Mouse (Mus musculus) ES-E14 (cell line): ENCODE measurements around the gene Olfr523. TPM values are rescaled to one million over a fixed set of nuclear protein-coding genes. Genes with fewer than 3 reads are reported as not detected.

Experiments used
- DNase-seq: peaks from one replicate; pipeline ENCODE4 v3.0.0-alpha.2; 2013; ENCODE audit warnings: low read depth, low spot score
- H3K27ac ChIP-seq: 2 replicates; pipeline ENCODE4 v1.5.1; 2012; ENCODE audit warnings: low read depth, mild to moderate bottlenecking, low read length, moderate library complexity, mixed read lengths; ENCODE audit not compliant: poor library complexity, insufficient read depth, severe bottlenecking
- H3K36me3 ChIP-seq: 2 replicates; pipeline ENCODE4 v1.6.1; 2012; ENCODE audit warnings: mild to moderate bottlenecking, low read length, moderate library complexity, mixed read lengths; ENCODE audit not compliant: control insufficient read depth, poor library complexity, insufficient read depth, severe bottlenecking
- H3K4me1 ChIP-seq, 2 experiments: fragments of 150-350 bp in 1 of 2; sonication (generic) in 1 of 2; 2 replicates each; pipeline ENCODE4 v1.6.1; 2012; ENCODE audit warnings: low read length in 2 of 2, mild to moderate bottlenecking in 1 of 2, mixed read lengths in 1 of 2; ENCODE audit not compliant: control insufficient read depth in 2 of 2, insufficient read depth in 2 of 2, poor library complexity in 1 of 2
- H3K4me3 ChIP-seq, 2 experiments: fragments of 150-350 bp in 1 of 2; sonication (generic) in 1 of 2; 2 replicates each; pipeline ENCODE4 v1.5.1; 2012; ENCODE audit warnings: low read length in 2 of 2, low read depth in 1 of 2, mild to moderate bottlenecking in 1 of 2, mixed read lengths in 1 of 2; ENCODE audit not compliant: insufficient read depth in 1 of 2, poor library complexity in 1 of 2, severe bottlenecking in 1 of 2
- H3K9ac ChIP-seq: 2 replicates; pipeline ENCODE4 v1.6.1; 2012; ENCODE audit warnings: low read depth, mild to moderate bottlenecking, low read length, mixed read lengths; ENCODE audit not compliant: poor library complexity, insufficient read depth, severe bottlenecking
- H3K9me3 ChIP-seq: fragments of 150-350 bp; sonication (generic); 2 replicates; pipeline ENCODE4 v1.6.1; 2012; ENCODE audit warnings: low read depth, mild to moderate bottlenecking, low read length; ENCODE audit not compliant: control insufficient read depth, insufficient read depth
- CHD2 ChIP-seq: IDR thresholded peaks from 2 replicates; pipeline ENCODE4 v1.6.1; 2014; ENCODE audit warnings: mild to moderate bottlenecking, low read depth, low read length, inconsistent platforms
- HCFC1 ChIP-seq: IDR thresholded peaks from 2 replicates; pipeline ENCODE4 v1.6.1; 2012; ENCODE audit warnings: low read length, inconsistent platforms, borderline replicate concordance; ENCODE audit not compliant: insufficient read depth
- MAFK ChIP-seq: IDR thresholded peaks from 2 replicates; pipeline ENCODE4 v1.6.1; 2014; ENCODE audit warnings: mild to moderate bottlenecking, low read depth, low read length, inconsistent platforms; ENCODE audit not compliant: insufficient read depth
- ZC3H11A ChIP-seq: IDR thresholded peaks from 2 replicates; pipeline ENCODE4 v1.6.1; 2012; ENCODE audit warnings: low read depth, mild to moderate bottlenecking, inconsistent platforms, low read length, borderline replicate concordance
- ZNF384 ChIP-seq: IDR thresholded peaks from 2 replicates; pipeline ENCODE4 v1.6.1; 2012; ENCODE audit warnings: low read depth, low read length, inconsistent platforms
- in situ Hi-C, 2 experiments: fragments of 600-800 bp; cut with MboI; formaldehyde crosslinking; loops; one replicate each; pipeline ENCODE4 v1.15.1; 2025; ENCODE audit warnings: low sequenced_read_pairs in 2 of 2, inconsistent platforms in 1 of 2; ENCODE audit not compliant: unreplicated experiment in 2 of 2
- total RNA-seq: library from RNA; depleted of rRNA; stranded (reverse); fragments of 300-350 nt; gene quantifications from 2 replicates; pipeline ENCODE4 v1.2.3, GENCODE M21; 2012

Olfr523 gene
- total RNA-seq, 1 experiment = not detected

- TF ChIP-seq MAFK = no peak
- no peak for TF ChIP-seq HCFC1
- TF ChIP-seq CHD2 = no peak
- no peak for TF ChIP-seq ZC3H11A
- TF ChIP-seq ZNF384 = no peak
- H3K27ac ChIP-seq = no peak overlapping the region
- H3K36me3 ChIP-seq = no peaks in the 10 kb centered on the region
- in situ Hi-C loops = no loop called here
- H3K9me3 ChIP-seq = no peaks in the 10 kb centered on the region
- no peak overlapping the region for H3K4me3 ChIP-seq
- no peak for DNase-seq
- no peaks in the 10 kb centered on the region for H3K4me1 ChIP-seq
- H3K9ac ChIP-seq = no peak overlapping the region
These were observed 7.7 kb downstream of the Olfr523 start for GRCm38 (mm10) chr7:140180692-140181091.

GRCm38 (mm10) chr7:140184206-140184605 lies 11.2 kb downstream of the Olfr523 start:
- no peak overlapping the region for H3K9ac ChIP-seq
- H3K4me3 ChIP-seq = no peak overlapping the region
- DNase-seq = no peak
- no peak overlapping the region for H3K27ac ChIP-seq
- H3K36me3 ChIP-seq = no peaks in the 10 kb centered on the region
- no peaks in the 10 kb centered on the region for H3K9me3 ChIP-seq
- TF ChIP-seq ZNF384 (no peak), HCFC1 (no peak), ZC3H11A (no peak), MAFK (no peak), CHD2 (no peak)
- no peaks in the 10 kb centered on the region for H3K4me1 ChIP-seq
- in situ Hi-C loops = no loop called here

GRCm38 (mm10) chr7:140186646-140187620 lies 13.9 kb downstream of the Olfr523 start:
- Histone ChIP-seq H3K36me3 (no peaks in the 10 kb centered on the region), H3K4me3 (no peak overlapping the region), H3K9me3 (no peaks in the 10 kb centered on the region), H3K27ac (no peak overlapping the region), H3K4me1 (no peaks in the 10 kb centered on the region), H3K9ac (no peak overlapping the region)
- TF ChIP-seq HCFC1 (no peak), ZC3H11A (peak; percentile 84)
- in situ Hi-C loops = no loop called here
- DNase-seq = peak; percentile 16

DNA sequence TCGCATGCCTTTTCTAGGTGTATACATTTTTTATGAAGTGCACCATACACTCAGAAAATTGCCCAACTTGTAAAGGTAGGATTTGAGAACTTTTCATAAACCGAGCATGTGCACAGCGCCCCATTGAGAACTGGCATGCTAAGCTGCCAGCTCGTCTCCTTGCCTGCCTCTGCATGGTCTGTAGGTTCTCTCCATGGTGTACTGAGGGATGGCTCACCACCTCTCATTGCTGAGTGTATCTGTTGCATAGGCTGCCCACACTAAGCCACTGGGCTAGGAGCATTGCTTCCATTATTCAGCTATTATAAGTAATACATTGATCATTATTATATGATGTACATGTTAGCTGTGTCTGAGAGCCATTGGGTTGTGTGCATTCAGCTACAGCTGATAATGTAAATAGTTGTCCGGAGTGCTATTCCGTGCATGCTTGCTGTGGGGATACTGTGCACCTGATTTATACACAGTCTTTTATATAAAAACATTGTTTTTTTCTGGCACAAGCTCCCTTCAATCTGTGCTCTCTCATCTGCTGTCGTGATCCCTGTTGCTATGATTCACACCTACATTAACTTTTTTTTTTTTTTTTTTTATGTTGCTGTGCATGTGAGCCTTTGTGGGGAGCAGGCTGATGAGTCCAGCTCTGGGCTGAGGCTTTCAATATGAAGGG lies 14.8 kb downstream of the Olfr523 start:
- H3K9ac ChIP-seq = no peak overlapping the region
- no peaks in the 10 kb centered on the region for H3K9me3 ChIP-seq
- DNase-seq = no peak
- H3K4me1 ChIP-seq = no peaks in the 10 kb centered on the region
- no peaks in the 10 kb centered on the region for H3K36me3 ChIP-seq
- TF ChIP-seq ZNF384 (no peak), MAFK (no peak), ZC3H11A (no peak), CHD2 (no peak), HCFC1 (no peak)
- in situ Hi-C loops = no loop called here
- no peak overlapping the region for H3K27ac ChIP-seq
- no peak overlapping the region for H3K4me3 ChIP-seq
